Mouse (Mus musculus) spleen, adult 2 months (tissue): ENCODE data around the gene Jpt1.

ENCODE experiments used
- CTCF ChIP-seq: fragments of 200-500 bp; IDR thresholded peaks from 2 replicates; pipeline ENCODE4 v1.5.1; 2011; ENCODE audit warnings: mild to moderate bottlenecking, inconsistent platforms; ENCODE audit not compliant: insufficient read depth, insufficient read length, insufficient replicate concordance; ENCODE audit errors: extremely low read depth
- POLR2A ChIP-seq: fragments of 200-500 bp; IDR thresholded peaks from 2 replicates; pipeline ENCODE4 v1.6.1; 2011; ENCODE audit warnings: low read depth, low read length, inconsistent platforms

- TF ChIP-seq CTCF (no peak), POLR2A (no peak)
Measured at GRCm38 (mm10) chr11:115513271-115514237, 633 bp downstream of the Jpt1 start.
